Mouse (Mus musculus) intestine, embryonic 14.5 days (tissue): ENCODE results near the gene Macrod2. TPM values are rescaled to one million over a fixed set of nuclear protein-coding genes. Genes with fewer than 3 reads are reported as not detected.

ENCODE experiments used
- ATAC-seq: fragments of 200-750 bp; cut with Nextera tagmentation; replicated peaks from 2 replicates; pipeline ENCODE4 v1.8.0; 2017; ENCODE audit warnings: low read depth, moderate number of reproducible peaks, moderate TSS enrichment, moderate library complexity; ENCODE audit not compliant: low FRiP score, low TSS enrichment
- DNase-seq: peaks from one replicate; pipeline ENCODE4 v3.0.0-alpha.2; 2018; ENCODE audit warnings: low spot score
- H3K27ac ChIP-seq: fragments of 300-500 bp; sonication (generic); 2 replicates; pipeline ENCODE4 v1.5.1; 2014; ENCODE audit warnings: low read depth, mild to moderate bottlenecking, control low read depth
- H3K27me3 ChIP-seq: fragments of 300-500 bp; sonication (generic); replicated peaks from 2 replicates; pipeline ENCODE4 v1.6.1; 2014; ENCODE audit warnings: low read length, control low read depth; ENCODE audit not compliant: control insufficient read depth, insufficient read depth
- H3K36me3 ChIP-seq: fragments of 300-500 bp; sonication (generic); 2 replicates; pipeline ENCODE4 v1.6.1; 2014; ENCODE audit warnings: low read length, control low read depth; ENCODE audit not compliant: control insufficient read depth, insufficient read depth
- H3K4me1 ChIP-seq: fragments of 300-500 bp; sonication (generic); replicated peaks from 2 replicates; pipeline ENCODE4 v1.6.1; 2014; ENCODE audit warnings: low read length, control low read depth, mixed read lengths; ENCODE audit not compliant: control insufficient read depth, insufficient read depth
- H3K4me2 ChIP-seq: fragments of 300-500 bp; sonication (generic); 2 replicates; pipeline ENCODE4 v1.6.1; 2014; ENCODE audit warnings: low read length
- H3K4me3 ChIP-seq: fragments of 300-500 bp; sonication (generic); 2 replicates; pipeline ENCODE4 v1.5.1; 2014; ENCODE audit warnings: low read depth, low read length, control low read depth, mixed read lengths
- H3K9ac ChIP-seq: fragments of 300-500 bp; sonication (generic); 2 replicates; pipeline ENCODE4 v1.6.1; 2014; ENCODE audit warnings: mild to moderate bottlenecking, low read length
- H3K9me3 ChIP-seq: fragments of 300-500 bp; sonication (generic); 2 replicates; pipeline ENCODE4 v1.6.1; 2016; ENCODE audit warnings: low read length, control low read depth; ENCODE audit not compliant: control insufficient read depth
- WGBS: fragments of 180-500 bp; shearing (Covaris S2); extraction: QIAGEN DNeasy Blood & Tissue Kit; methylation state at CpG from one replicate; pipeline ENCODE4 v1.1.7; 2014; 5-methylcytosine and 5-hydroxymethylcytosine counted together
- polyA plus RNA-seq: library from polyadenylated mRNA; unstranded; fragments of >200 nt; fragmentation: Nextera tagmentation; extraction: Ambion mirVana; gene quantifications from 2 replicates; pipeline ENCODE4 v1.2.1, GENCODE M21; 2014

The Macrod2 gene
- polyA plus RNA-seq, 1 experiment from 2014 or later = 30.6 TPM

- H3K4me1 ChIP-seq = no peaks in the 10 kb centered on the region
- WGBS = 82% methylated on average over 2 of the region's 2 CpGs
- ATAC-seq = no peak
- H3K27ac ChIP-seq = no peak overlapping the region
- no peak overlapping the region for H3K4me3 ChIP-seq
- H3K27me3 ChIP-seq = no peaks in the 10 kb centered on the region
- no peak for DNase-seq
- H3K4me2 ChIP-seq = no peak overlapping the region
- no peak overlapping the region for H3K9ac ChIP-seq
- no peaks in the 10 kb centered on the region for H3K9me3 ChIP-seq
- H3K36me3 ChIP-seq = no peaks in the 10 kb centered on the region
Measured at GRCm38 (mm10) chr2:140475770-140476169, 80.7 kb downstream of the Macrod2 start.

DNA sequence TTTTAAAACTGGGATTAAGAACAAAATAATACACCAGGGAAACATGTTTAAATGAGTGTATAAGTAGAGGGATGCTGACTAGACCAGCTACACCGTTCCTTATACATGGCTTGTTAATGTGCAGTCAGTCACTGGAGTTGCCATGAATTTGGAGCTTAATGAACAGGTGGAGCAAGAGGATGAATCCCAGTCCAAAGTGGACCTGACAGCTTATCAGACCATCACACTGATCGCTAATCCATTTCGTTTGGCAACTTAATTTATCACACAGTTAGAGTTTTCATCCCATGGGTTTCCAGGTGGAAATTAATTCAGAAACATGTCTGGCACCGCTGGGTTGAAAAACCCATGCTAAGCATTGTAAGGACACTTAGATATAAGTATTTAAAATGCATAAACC lies 81.8 kb downstream of the Macrod2 start:
- H3K4me3 ChIP-seq = no peak overlapping the region
- H3K4me2 ChIP-seq = no peak overlapping the region
- H3K36me3 ChIP-seq = no peaks in the 10 kb centered on the region
- no peak for ATAC-seq
- H3K9me3 ChIP-seq = no peaks in the 10 kb centered on the region
- H3K27me3 ChIP-seq = no peaks in the 10 kb centered on the region
- DNase-seq = no peak
- no peak overlapping the region for H3K27ac ChIP-seq
- 84% methylated on average over 4 of the region's 4 CpGs for WGBS
- no peak overlapping the region for H3K9ac ChIP-seq
- no peaks in the 10 kb centered on the region for H3K4me1 ChIP-seq

DNA sequence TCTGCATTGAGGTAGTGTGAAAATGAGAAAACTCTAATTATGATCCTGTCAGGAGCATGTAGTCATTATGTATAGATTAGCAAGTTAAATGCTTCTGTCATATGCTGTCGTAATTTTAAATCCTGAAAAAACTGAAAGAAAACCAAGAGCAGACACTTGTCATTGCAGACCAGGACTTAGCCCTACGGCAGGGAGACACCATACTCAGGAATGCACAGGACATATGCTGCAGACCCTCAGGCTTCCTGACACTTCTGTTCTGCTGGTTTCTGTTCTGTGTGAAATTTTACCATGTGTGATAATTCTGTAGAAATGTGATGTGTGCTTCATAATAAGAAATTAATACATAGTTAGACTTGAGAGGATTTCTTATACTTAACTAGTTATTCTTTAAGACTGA lies 87.5 kb downstream of the Macrod2 start:
- no peaks in the 10 kb centered on the region for H3K36me3 ChIP-seq
- no peaks in the 10 kb centered on the region for H3K4me1 ChIP-seq
- 69% methylated on average over 2 of the region's 2 CpGs for WGBS
- H3K27me3 ChIP-seq = no peaks in the 10 kb centered on the region
- DNase-seq (no peak), ATAC-seq (no peak)
- H3K9me3 ChIP-seq = no peaks in the 10 kb centered on the region
- no peak overlapping the region for H3K4me3 ChIP-seq
- H3K27ac ChIP-seq = no peak overlapping the region
- no peak overlapping the region for H3K4me2 ChIP-seq
- H3K9ac ChIP-seq = no peak overlapping the region

DNA sequence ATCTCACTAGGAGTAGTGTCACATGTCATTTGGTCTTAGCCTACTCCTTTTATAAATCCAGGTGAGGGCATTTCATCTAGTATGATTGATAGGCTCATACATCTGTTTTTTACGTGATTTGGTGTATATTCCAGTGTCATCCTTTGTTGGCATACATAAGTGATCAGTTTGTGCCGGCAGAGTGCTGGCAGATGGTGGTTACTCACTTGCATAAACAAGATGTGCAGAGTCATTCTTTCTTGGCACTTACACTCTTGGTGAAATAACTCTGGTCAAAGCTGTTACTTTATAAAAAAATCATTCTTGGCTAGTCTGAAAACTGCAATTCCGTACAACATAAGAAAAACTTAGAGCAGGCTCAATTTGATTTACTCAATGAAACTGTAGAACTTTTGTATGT lies 102.6 kb downstream of the Macrod2 start:
- H3K4me2 ChIP-seq = no peak overlapping the region
- H3K9me3 ChIP-seq = no peaks in the 10 kb centered on the region
- no peak overlapping the region for H3K4me3 ChIP-seq
- ATAC-seq = no peak
- no peaks in the 10 kb centered on the region for H3K27me3 ChIP-seq
- H3K9ac ChIP-seq = no peak overlapping the region
- no peak for DNase-seq
- no peaks in the 10 kb centered on the region for H3K36me3 ChIP-seq
- H3K4me1 ChIP-seq = no peaks in the 10 kb centered on the region
- 50% methylated on average over 3 of the region's 3 CpGs for WGBS
- H3K27ac ChIP-seq = no peak overlapping the region

DNA sequence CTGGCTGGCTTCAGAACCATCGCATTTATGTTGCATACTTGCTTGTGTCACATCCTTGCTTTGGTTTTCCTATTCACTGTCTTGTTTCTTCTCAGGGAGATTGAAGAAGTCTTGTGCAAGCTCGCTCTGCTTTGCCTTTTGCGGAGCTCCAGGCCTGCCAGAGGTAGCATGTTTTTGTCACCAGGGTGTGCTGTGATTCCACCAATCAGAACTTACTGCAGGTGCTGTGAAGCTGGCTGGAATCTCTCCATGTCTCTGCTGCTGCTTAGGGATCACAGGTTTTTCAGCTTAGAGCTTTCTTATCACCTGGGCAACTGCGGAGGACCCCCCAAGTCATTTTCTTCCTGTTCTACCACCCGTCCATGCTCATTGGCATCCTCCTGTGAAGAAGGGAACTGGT lies 105.8 kb downstream of the Macrod2 start:
- Histone ChIP-seq H3K4me2 (no peak overlapping the region), H3K36me3 (no peaks in the 10 kb centered on the region), H3K9me3 (no peaks in the 10 kb centered on the region), H3K4me3 (no peak overlapping the region), H3K27ac (no peak overlapping the region), H3K27me3 (no peaks in the 10 kb centered on the region), H3K4me1 (no peaks in the 10 kb centered on the region), H3K9ac (no peak overlapping the region)
- 16% methylated on average over 5 of the region's 5 CpGs for WGBS
- DNase-seq = peak; percentile 68
- ATAC-seq = peak; percentile 79; the same call in 1 of the 2 replicates

DNA sequence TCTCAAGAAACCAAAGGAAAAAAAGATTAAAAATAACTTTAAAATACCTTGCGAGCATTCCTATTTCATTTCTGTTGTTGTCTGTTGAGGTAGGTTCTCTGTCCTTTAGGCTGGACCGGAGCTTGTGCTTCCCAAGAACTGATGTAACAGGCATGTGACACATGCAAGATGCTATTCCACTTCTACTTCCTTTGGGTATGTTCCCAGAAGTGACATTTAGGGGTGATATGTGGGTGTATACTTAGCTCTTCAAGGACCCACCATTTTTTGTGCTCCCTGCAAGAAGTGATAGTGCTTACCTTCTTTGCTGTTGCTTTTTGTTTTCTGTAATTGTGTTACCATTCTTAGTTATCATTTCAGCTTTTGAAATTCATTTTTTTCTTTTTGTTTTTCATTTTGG lies 126.4 kb downstream of the Macrod2 start:
- ATAC-seq (no peak), DNase-seq (no peak)
- Histone ChIP-seq H3K9ac (no peak overlapping the region), H3K4me1 (no peaks in the 10 kb centered on the region), H3K27me3 (no peaks in the 10 kb centered on the region), H3K27ac (no peak overlapping the region), H3K36me3 (no peaks in the 10 kb centered on the region), H3K9me3 (no peaks in the 10 kb centered on the region), H3K4me2 (no peak overlapping the region), H3K4me3 (no peak overlapping the region)
- 96% methylated on average over 2 of the region's 2 CpGs for WGBS

DNA sequence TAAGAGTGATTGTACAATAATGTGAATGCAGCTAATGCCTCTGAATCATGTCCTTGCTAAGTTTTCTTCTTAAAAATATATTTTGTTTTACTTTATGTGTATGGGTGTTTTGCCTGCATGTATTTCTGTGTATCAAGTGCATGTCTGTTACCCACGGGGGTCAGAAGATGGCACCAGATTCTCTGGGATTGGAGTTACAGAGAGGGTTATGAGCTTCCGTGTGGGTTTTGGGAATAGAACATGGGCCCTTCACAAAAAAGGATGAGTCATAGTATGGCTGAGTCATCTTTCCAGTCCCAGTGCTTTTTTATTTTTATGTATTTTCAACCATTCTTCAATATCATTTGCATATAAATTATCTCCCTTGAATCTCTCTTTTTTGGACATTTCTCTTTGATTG lies 135.1 kb downstream of the Macrod2 start:
- no peak overlapping the region for H3K27ac ChIP-seq
- WGBS = 75% methylated on average over 2 of the region's 2 CpGs
- H3K4me3 ChIP-seq = no peak overlapping the region
- no peak overlapping the region for H3K4me2 ChIP-seq
- H3K9me3 ChIP-seq = no peaks in the 10 kb centered on the region
- H3K27me3 ChIP-seq = no peaks in the 10 kb centered on the region
- H3K9ac ChIP-seq = no peak overlapping the region
- H3K36me3 ChIP-seq = no peaks in the 10 kb centered on the region
- DNase-seq (no peak), ATAC-seq (no peak)
- H3K4me1 ChIP-seq = no peaks in the 10 kb centered on the region

DNA sequence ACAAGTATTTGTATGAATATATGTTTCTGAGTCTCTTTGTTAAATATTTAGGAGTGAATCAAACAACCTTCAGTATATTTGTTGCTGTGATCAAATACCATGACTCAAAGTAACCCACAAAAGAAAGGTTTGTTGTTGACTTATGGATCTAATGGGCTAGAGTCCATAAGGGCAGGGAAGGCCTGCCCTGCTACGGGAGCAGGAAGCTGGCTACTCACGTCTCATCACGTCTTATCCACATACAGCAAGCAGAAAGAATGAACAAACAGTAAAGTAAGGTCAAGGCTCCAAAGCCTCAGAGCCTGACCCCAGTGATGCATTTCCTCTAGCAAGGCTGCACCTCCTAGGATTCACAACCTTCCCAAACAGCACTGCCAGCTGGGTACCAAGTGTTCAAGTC lies 136.9 kb downstream of the Macrod2 start:
- Histone ChIP-seq H3K4me1 (no peaks in the 10 kb centered on the region), H3K4me3 (no peak overlapping the region), H3K4me2 (no peak overlapping the region), H3K9ac (no peak overlapping the region), H3K36me3 (no peaks in the 10 kb centered on the region), H3K27ac (no peak overlapping the region), H3K27me3 (no peaks in the 10 kb centered on the region), H3K9me3 (no peaks in the 10 kb centered on the region)
- WGBS = 43% methylated on average over 3 of the region's 3 CpGs
- DNase-seq = no peak
- ATAC-seq = no peak

- no peak overlapping the region for H3K27ac ChIP-seq
- no peak overlapping the region for H3K4me2 ChIP-seq
- WGBS = 81% methylated on average over 9 of the region's 9 CpGs
- ATAC-seq (no peak), DNase-seq (no peak)
- no peaks in the 10 kb centered on the region for H3K4me1 ChIP-seq
- no peaks in the 10 kb centered on the region for H3K9me3 ChIP-seq
- H3K36me3 ChIP-seq = no peaks in the 10 kb centered on the region
- H3K27me3 ChIP-seq = no peaks in the 10 kb centered on the region
- H3K9ac ChIP-seq = no peak overlapping the region
- no peak overlapping the region for H3K4me3 ChIP-seq
Measured at GRCm38 (mm10) chr2:140532859-140533519, 137.9 kb downstream of the Macrod2 start.
